Mouse (Mus musculus) right cerebral cortex, postnatal 25 days (tissue): ENCODE measurements at regions not wholly inside any gene's neighbourhood (a gene's known extent, or its start where the extent isn't known, plus 50 kb on each side); places are given as distances from the start of the nearest gene placed in this dataset.

Experiments
- DNase-seq: peaks from one replicate; pipeline ENCODE4 v3.0.0; 2022

- DNase-seq = no peak
These were observed 293.6 kb downstream of the Slc4a3 start for GRCm38 (mm10) chr1:75839551-75840223.

GRCm38 (mm10) chr1:75842396-75842795, 296.3 kb downstream of the Slc4a3 start:
- no peak for DNase-seq

- DNase-seq = no peak
These were observed 297.3 kb downstream of the Slc4a3 start for GRCm38 (mm10) chr1:75843326-75843725.

GRCm38 (mm10) chr1:75844123-75844522, 298.1 kb downstream of the Slc4a3 start:
- no peak for DNase-seq

GRCm38 (mm10) chr1:75844529-75844928, 298.5 kb downstream of the Slc4a3 start:
- DNase-seq = no peak

- no peak for DNase-seq
These were observed 298.9 kb downstream of the Slc4a3 start for GRCm38 (mm10) chr1:75844981-75845380.

GRCm38 (mm10) chr1:75845771-75846535, 299.9 kb downstream of the Slc4a3 start:
- DNase-seq = no peak

- no peak for DNase-seq
These were observed 301.6 kb downstream of the Slc4a3 start for GRCm38 (mm10) chr1:75847681-75848080.

- no peak for DNase-seq
These were observed 302.4 kb downstream of the Slc4a3 start for GRCm38 (mm10) chr1:75848436-75848835.

- DNase-seq = no peak
These were observed 304.1 kb downstream of the Slc4a3 start for GRCm38 (mm10) chr1:75850131-75850530.

GRCm38 (mm10) chr1:75858551-75859255, 312.6 kb downstream of the Slc4a3 start:
- no peak for DNase-seq

- DNase-seq = no peak
These were observed 316.7 kb downstream of the Slc4a3 start for GRCm38 (mm10) chr1:75862757-75863156.

- DNase-seq = no peak
These were observed 320.5 kb downstream of the Slc4a3 start for GRCm38 (mm10) chr1:75866556-75866955.

GRCm38 (mm10) chr1:75869414-75869813, 323.3 kb downstream of the Slc4a3 start:
- no peak for DNase-seq

GRCm38 (mm10) chr1:75869846-75870245, 323.8 kb downstream of the Slc4a3 start:
- no peak for DNase-seq

- DNase-seq = no peak
These were observed 327.8 kb downstream of the Slc4a3 start for GRCm38 (mm10) chr1:75873911-75874310.

- peak; percentile 55 for DNase-seq
These were observed 331.1 kb downstream of the Slc4a3 start for GRCm38 (mm10) chr1:75877209-75877608.

- DNase-seq = no peak
These were observed 339.6 kb downstream of the Slc4a3 start for GRCm38 (mm10) chr1:75885632-75886031.

- DNase-seq = no peak
These were observed 342.6 kb downstream of the Slc4a3 start for GRCm38 (mm10) chr1:75888499-75889208.

- DNase-seq = no peak
These were observed 344.0 kb downstream of the Slc4a3 start for GRCm38 (mm10) chr1:75889847-75890591.

- no peak for DNase-seq
These were observed 344.7 kb downstream of the Slc4a3 start for GRCm38 (mm10) chr1:75890636-75891276.

- DNase-seq = no peak
These were observed 349.5 kb downstream of the Slc4a3 start for GRCm38 (mm10) chr1:75895550-75895949.
